Mouse (Mus musculus): ENCODE measurements around the gene Msi2. TPM values are rescaled to one million over a fixed set of nuclear protein-coding genes. Genes with fewer than 3 reads are reported as not detected.

The Msi2 gene
- polyA plus RNA-seq, 1 experiment from 2014 or later = 10.9 TPM

DNA sequence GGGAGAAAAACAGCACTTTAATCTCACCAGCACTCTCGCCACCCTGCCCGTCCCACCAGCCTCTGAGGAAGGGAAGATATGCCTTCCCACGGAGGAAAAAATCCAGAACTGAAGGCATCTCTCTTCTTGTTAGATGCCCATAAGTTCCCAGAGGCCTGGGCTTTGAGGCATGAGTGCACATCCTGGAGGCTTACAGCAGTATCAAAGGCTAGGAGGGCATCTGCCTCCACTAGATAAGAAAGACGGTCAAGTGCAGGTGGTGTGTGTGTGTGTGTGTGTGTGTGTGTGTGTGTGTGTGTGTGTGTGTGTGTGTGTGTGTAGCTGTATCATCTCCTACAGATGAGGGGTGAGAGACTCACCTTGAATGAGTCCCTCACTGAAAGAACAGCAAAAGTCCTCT lies 188.3 kb downstream of the Msi2 start:
- whole genome bisulfite sequencing = 82% methylated on average over 4 of the region's 4 CpGs
- H3K27me3 ChIP-seq (replicated peaks) = no peaks in the 10 kb centered on the region
- H3K27ac ChIP-seq = no peak overlapping the region
- H3K9me3 ChIP-seq = no peaks in the 10 kb centered on the region
- H3K4me3 ChIP-seq (replicated peaks) = no peak overlapping the region
- no peak for ATAC-seq
- H3K9ac ChIP-seq = no peak overlapping the region
- no peaks in the 10 kb centered on the region for H3K36me3 ChIP-seq
- H3K4me2 ChIP-seq (replicated peaks) = no peak overlapping the region
- H3K4me1 ChIP-seq (replicated peaks) = peaks cover 57% of the 10 kb centered on the region

GRCm38 (mm10) chr11:88528522-88529101 lies 189.7 kb downstream of the Msi2 start:
- WGBS = 26% methylated on average over 8 of the region's 8 CpGs
- peaks cover 64% of the 10 kb centered on the region for H3K4me1 ChIP-seq (replicated peaks)
- no peaks in the 10 kb centered on the region for H3K9me3 ChIP-seq
- H3K27ac ChIP-seq = peak overlapping the region; percentile 68
- no peaks in the 10 kb centered on the region for H3K36me3 ChIP-seq
- peak; percentile 40; the same call in 1 of the 2 replicates for ATAC-seq
- H3K27me3 ChIP-seq (replicated peaks) = no peaks in the 10 kb centered on the region
- no peak overlapping the region for H3K4me3 ChIP-seq (replicated peaks)
- peak overlapping the region; percentile 15; the same call in 1 of the 2 replicates for H3K4me2 ChIP-seq (replicated peaks)
- H3K9ac ChIP-seq = no peak overlapping the region

GRCm38 (mm10) chr11:88526711-88527110 lies 191.6 kb downstream of the Msi2 start:
- no peak overlapping the region for H3K4me2 ChIP-seq (replicated peaks)
- WGBS = 39% methylated on average over 7 of the region's 7 CpGs
- no peak overlapping the region for H3K4me3 ChIP-seq (replicated peaks)
- H3K4me1 ChIP-seq (replicated peaks) = peaks cover 66% of the 10 kb centered on the region
- H3K9ac ChIP-seq = no peak overlapping the region
- H3K27ac ChIP-seq = no peak overlapping the region
- no peaks in the 10 kb centered on the region for H3K9me3 ChIP-seq
- ATAC-seq = no peak
- no peaks in the 10 kb centered on the region for H3K36me3 ChIP-seq
- no peaks in the 10 kb centered on the region for H3K27me3 ChIP-seq (replicated peaks)

DNA sequence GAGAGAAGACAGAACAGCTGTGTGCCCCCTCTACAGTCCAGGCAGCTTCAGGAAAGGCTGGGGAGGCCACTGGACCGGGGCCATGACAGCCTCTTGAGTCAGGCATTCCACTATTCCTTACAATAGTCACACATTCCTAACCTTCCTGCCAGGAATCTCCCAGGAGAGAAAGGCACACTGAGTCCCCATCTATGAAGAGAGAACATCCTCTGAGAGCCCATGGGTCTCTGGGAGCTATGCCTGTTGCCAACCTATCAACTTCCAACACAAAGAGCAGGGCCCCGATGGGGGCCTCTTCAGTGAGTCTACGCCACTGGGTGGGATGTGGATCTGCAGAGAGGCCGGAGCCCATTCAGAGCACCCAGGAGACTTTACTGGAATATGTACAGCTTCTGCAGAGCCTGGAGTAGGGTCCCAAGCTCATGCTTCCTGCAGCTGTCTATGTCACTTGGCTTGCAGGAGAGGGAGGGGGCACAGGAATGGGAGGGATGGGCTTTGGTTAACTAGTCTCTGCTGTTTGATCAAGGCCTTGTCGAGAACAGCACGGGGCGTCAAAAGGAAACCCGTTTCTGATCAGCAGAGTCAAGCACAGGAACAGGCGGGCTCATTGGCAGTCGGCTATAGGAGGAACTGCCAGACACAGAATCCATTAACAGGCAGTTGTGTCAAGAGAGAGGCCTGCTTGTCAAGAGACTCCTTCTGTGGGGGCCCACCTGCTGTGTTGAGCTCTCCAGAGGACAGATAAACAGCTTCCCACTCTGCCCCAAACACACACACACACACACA lies 193.3 kb downstream of the Msi2 start:
- ATAC-seq = peak; percentile 32; the same call in 1 of the 2 replicates
- no peak overlapping the region for H3K4me2 ChIP-seq (replicated peaks)
- no peak overlapping the region for H3K4me3 ChIP-seq (replicated peaks)
- H3K27me3 ChIP-seq (replicated peaks) = no peaks in the 10 kb centered on the region
- H3K27ac ChIP-seq = peak overlapping the region; percentile 63
- peaks cover 67% of the 10 kb centered on the region for H3K4me1 ChIP-seq (replicated peaks)
- WGBS = 34% methylated on average over 10 of the region's 10 CpGs
- H3K9ac ChIP-seq = no peak overlapping the region
- no peaks in the 10 kb centered on the region for H3K36me3 ChIP-seq
- H3K9me3 ChIP-seq = no peaks in the 10 kb centered on the region

DNA sequence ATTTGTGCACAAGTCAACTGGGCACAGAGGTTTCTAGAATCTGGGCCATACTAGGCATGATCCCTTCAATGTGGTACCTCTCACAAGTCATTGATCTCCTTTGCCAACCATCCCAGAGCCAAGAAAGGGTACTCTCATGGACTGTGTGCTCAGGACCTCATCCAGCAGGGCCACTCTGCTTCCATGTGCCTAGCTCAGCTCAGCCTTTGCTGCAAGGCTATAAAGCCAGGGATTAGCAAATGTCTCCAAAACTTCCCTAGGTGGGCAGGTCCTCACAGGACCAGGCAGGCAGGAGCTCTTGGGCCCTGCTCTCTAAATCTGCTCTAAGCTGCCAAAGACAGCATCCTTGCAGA lies 193.9 kb downstream of the Msi2 start:
- H3K4me2 ChIP-seq (replicated peaks) = no peak overlapping the region
- ATAC-seq = no peak

GRCm38 (mm10) chr11:88523921-88524320 lies 194.4 kb downstream of the Msi2 start:
- Histone ChIP-seq H3K27me3 (replicated peaks) (no peaks in the 10 kb centered on the region), H3K9me3 (no peaks in the 10 kb centered on the region), H3K36me3 (no peaks in the 10 kb centered on the region), H3K27ac (no peak overlapping the region), H3K4me3 (replicated peaks) (no peak overlapping the region), H3K4me2 (replicated peaks) (no peak overlapping the region), H3K4me1 (replicated peaks) (peaks cover 57% of the 10 kb centered on the region), H3K9ac (no peak overlapping the region)
- ATAC-seq = no peak
- 54% methylated on average over 4 of the region's 4 CpGs for WGBS

More for the DNA sequence above, 193.9 kb downstream of the Msi2 start:
- no peaks in the 10 kb centered on the region for H3K27me3 ChIP-seq (replicated peaks)
- H3K9ac ChIP-seq = no peak overlapping the region
- peak overlapping the region; percentile 63 for H3K27ac ChIP-seq
- peaks cover 62% of the 10 kb centered on the region for H3K4me1 ChIP-seq (replicated peaks)
- no peak overlapping the region for H3K4me3 ChIP-seq (replicated peaks)
- H3K36me3 ChIP-seq = no peaks in the 10 kb centered on the region
- H3K9me3 ChIP-seq = no peaks in the 10 kb centered on the region

GRCm38 (mm10) chr11:88523511-88523910 lies 194.8 kb downstream of the Msi2 start:
- H3K4me1 ChIP-seq (replicated peaks) = peaks cover 54% of the 10 kb centered on the region
- H3K9me3 ChIP-seq = no peaks in the 10 kb centered on the region
- no peak for ATAC-seq
- H3K27ac ChIP-seq = no peak overlapping the region
- no peaks in the 10 kb centered on the region for H3K36me3 ChIP-seq
- no peak overlapping the region for H3K9ac ChIP-seq
- WGBS = 72% methylated on average over 6 of the region's 6 CpGs
- H3K27me3 ChIP-seq (replicated peaks) = no peaks in the 10 kb centered on the region
- H3K4me3 ChIP-seq (replicated peaks) = no peak overlapping the region
- no peak overlapping the region for H3K4me2 ChIP-seq (replicated peaks)

DNA sequence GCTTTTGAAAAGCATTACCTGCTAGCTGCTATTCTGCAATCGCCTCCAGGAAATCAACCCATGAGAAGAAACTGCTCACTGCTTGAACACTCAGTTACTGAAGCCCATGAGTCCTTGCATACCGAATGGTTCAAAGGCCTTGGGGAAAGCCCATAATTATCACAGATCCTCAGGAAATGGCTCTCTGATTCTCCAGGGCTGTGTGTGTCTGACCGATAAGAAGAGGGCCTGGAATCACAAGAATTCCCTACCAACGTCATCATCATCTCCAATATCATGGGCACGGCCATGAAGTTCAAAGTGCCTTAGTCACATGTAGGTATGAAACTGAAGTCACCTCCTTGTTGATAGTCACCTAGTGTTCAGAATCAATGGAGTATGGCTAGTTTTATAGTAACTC lies 196.2 kb downstream of the Msi2 start:
- Histone ChIP-seq H3K36me3 (no peaks in the 10 kb centered on the region), H3K4me1 (replicated peaks) (peaks cover 40% of the 10 kb centered on the region), H3K4me3 (replicated peaks) (no peak overlapping the region), H3K9me3 (no peaks in the 10 kb centered on the region), H3K4me2 (replicated peaks) (no peak overlapping the region), H3K9ac (no peak overlapping the region), H3K27ac (no peak overlapping the region), H3K27me3 (replicated peaks) (no peaks in the 10 kb centered on the region)
- peak; percentile 48; the same call in 1 of the 2 replicates for ATAC-seq
- WGBS = 61% methylated on average over 5 of the region's 5 CpGs

DNA sequence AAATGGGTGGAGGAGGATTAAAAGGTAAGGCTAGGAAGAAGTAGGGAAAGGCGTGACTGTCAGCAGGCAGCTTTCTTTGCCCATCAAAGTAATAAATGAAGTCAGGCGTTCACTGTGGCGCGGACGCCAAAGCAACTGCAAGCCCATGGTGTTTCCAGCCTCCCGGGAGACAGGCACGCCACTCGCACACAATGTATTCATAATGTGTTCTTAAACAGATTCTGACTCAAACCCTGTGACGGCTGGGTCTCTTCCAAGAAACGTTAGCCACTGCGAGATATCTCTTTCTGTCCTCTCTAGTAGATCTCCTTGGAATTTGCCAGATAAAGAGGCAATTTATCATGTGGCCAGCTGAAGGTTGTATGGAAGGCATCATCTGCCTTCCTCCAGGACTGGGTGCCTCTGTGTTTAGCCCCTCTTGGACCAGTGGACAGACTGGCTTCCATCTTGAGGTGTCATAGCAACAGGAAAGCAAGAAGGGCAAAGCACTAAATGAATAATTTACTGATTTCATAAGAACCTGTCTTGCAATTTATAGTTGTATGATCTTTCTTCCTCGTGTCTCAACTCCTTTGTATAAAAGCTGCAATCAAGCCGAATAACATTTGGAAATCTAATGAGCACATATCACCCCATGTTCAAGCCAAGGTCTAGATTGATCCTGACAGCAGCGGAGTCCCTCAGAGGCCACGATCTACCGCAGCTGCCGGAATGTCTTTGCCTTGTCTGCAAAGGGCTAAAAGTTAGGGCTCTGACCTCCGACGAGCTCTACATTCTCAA lies 197.2 kb downstream of the Msi2 start:
- WGBS = 62% methylated on average over 19 of the region's 19 CpGs
- Histone ChIP-seq H3K27ac (no peak overlapping the region), H3K9ac (no peak overlapping the region), H3K9me3 (no peaks in the 10 kb centered on the region), H3K36me3 (no peaks in the 10 kb centered on the region), H3K4me1 (replicated peaks) (peaks cover 33% of the 10 kb centered on the region), H3K4me2 (replicated peaks) (no peak overlapping the region), H3K4me3 (replicated peaks) (no peak overlapping the region), H3K27me3 (replicated peaks) (no peaks in the 10 kb centered on the region)
- ATAC-seq = no peak

- Histone ChIP-seq H3K4me2 (replicated peaks) (no peak overlapping the region), H3K4me1 (replicated peaks) (peaks cover 22% of the 10 kb centered on the region), H3K27me3 (replicated peaks) (no peaks in the 10 kb centered on the region)
These were observed 200.0 kb downstream of the Msi2 start for GRCm38 (mm10) chr11:88518361-88518760.

DNA sequence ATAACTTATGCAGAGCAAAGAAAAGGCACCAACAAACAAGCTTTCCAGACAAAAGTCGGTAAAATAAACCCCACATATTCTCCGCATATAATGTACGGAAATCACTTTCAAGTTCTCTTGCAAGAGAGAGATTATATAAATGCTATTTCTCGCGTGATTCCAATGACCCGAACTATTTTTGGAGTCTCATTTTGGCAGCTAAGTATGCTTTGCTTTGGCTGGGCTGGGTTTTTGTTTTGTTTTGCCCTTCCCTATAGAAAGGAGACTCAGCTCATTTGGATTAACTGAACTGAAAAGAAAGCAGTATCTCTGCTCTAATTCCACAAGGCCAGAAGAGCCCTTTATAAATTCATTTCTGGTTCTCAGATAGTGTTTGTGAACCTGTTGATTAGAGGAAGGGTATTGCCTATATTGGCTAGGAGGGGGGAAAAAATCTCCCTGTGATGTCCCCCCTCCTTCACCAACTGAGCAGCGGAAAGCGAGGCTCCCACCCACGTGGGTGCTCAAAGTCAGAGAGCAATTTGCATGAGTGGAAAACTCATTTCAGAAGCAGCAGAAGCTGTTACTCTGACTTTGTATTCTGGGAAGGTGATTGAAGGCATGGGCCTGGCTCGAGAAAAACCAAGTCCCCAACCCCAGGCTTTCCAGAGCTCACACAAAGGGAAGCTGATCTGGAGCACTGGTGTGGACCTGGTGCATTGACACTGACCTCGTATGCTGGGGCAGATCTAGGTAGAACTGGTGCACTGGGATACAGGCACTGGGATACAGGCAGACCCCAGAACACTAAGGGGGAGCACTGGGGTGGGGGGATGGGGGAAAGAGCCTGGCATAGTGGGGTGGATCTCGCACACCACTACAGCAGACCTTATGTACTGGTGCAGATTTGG lies 201.5 kb downstream of the Msi2 start:
- no peak overlapping the region for H3K4me3 ChIP-seq (replicated peaks)
- no peak for ATAC-seq
- H3K9me3 ChIP-seq = no peaks in the 10 kb centered on the region
- no peak overlapping the region for H3K9ac ChIP-seq
- WGBS = 72% methylated on average over 12 of the region's 12 CpGs
- no peak overlapping the region for H3K4me2 ChIP-seq (replicated peaks)
- H3K4me1 ChIP-seq (replicated peaks) = peaks cover 22% of the 10 kb centered on the region
- no peaks in the 10 kb centered on the region for H3K36me3 ChIP-seq
- H3K27me3 ChIP-seq (replicated peaks) = no peaks in the 10 kb centered on the region
- H3K27ac ChIP-seq = no peak overlapping the region

More at GRCm38 (mm10) chr11:88518361-88518760, 200.0 kb downstream of the Msi2 start:
- WGBS = 95% methylated on average over 3 of the region's 3 CpGs
- H3K9me3 ChIP-seq = no peaks in the 10 kb centered on the region
- no peak overlapping the region for H3K9ac ChIP-seq
- H3K27ac ChIP-seq = no peak overlapping the region
- no peak for ATAC-seq
- H3K4me3 ChIP-seq (replicated peaks) = no peak overlapping the region
- H3K36me3 ChIP-seq = no peaks in the 10 kb centered on the region
